Mouse (Mus musculus) fat pad, adult 2 months (tissue): ENCODE data around the gene Fcna.

Experiments
- DNase-seq: peaks from one replicate; pipeline ENCODE4 v3.0.0-alpha.2; 2011; ENCODE audit warnings: low read depth, low spot score; ENCODE audit errors: extremely low read depth

Fcna gene

DNA sequence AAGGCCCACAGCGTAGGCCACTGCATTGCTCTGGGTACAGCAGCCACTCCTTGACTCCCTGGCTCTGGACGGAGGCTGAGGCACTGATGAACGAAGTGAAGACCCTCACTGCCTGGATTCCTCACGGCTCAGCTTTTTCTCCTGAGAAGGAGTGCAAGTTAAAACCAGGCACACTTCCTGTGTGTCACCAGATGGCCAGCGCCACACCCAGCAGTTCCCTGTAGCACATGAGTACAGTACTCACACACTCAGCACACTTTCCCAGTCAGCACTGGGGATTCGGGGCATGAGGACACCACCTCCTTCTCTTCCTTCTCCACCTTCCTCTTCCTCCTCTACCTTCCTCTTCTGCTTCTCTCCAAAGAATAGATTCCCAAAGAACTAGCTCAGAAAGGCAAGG lies at the start of gene Fcna:
Fcna (minus strand) TSS at position 220 of the 400 bp plus-strand sequence.
- DNase-seq: no peak

DNA sequence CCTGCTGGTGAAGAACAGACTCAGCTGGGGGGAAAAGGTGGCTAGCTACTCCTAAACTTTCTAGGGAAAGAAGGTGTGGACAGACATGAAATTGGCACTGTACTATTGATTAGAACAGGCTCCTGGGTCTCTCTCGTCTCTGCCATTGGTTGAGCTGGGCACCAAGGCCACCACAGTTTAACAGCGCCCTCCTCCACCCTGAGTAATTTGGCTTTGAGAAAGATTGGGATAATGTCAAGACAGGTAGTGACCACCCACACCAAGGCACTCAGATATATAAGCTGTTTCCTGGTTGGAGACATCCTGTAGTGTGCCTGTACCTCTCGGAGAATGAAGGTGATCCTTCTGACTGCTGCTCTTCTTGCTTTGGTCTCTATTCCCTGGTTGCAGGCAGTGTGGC lies 48.7 kb upstream of the Fcna start, which contains the start of gene Lcn6:
Lcn6 (plus strand) TSS at position 301 of the 400 bp plus-strand sequence.
- DNase-seq: no peak

DNA sequence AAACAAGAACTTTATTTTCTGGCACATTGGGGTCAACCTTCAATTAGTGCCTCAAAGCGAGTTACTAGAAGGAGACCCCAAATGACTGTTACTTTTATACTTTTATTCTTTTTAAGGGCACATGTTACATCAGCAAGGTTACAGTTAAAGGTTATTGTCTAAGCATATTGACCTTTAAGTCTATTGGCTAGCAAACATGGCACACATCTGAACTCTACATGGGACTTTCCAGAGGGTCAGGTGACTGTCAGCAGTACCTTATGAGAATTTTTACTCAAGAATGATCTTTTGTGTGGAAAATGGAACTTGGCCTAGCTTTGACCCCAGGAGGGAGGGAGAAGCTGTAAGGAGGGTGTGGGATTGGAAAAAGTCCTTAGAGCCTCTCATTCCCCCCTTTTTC lies 38.7 kb upstream of the Fcna start:
- DNase-seq: no peak

- DNase-seq: no peak
Measured at GRCm38 (mm10) chr2:25664125-25664524, 36.3 kb upstream of the Fcna start.

- DNase-seq: no peak
Measured at GRCm38 (mm10) chr2:25663511-25663910, 35.7 kb upstream of the Fcna start.

GRCm38 (mm10) chr2:25661245-25661970 lies 33.6 kb upstream of the Fcna start:
- no peak for DNase-seq

GRCm38 (mm10) chr2:25660279-25660678 lies 32.4 kb upstream of the Fcna start:
- DNase-seq: no peak

DNA sequence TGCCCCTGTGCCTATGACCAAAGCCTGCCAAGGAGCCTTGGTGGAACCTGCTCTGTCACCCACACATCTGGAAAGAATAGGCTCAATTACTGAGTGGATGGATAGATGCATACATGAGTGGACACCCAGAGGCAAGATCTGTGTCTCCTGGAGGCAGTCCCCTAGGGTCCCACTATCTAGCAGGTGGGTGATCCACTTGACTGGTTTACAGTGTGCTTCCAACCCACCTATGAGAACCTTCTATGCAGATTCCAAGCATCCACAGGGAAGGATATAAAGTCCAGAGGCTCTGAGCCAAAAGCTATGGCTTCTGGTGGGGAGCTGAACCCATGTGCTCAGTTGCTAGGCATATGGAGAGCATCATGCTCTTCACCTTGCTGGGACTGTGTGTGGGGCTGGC lies 29.8 kb upstream of the Fcna start, which contains the start of gene Lcn5:
Lcn5 (plus strand) TSS at position 301 of the 400 bp plus-strand sequence.
- DNase-seq: no peak

DNA sequence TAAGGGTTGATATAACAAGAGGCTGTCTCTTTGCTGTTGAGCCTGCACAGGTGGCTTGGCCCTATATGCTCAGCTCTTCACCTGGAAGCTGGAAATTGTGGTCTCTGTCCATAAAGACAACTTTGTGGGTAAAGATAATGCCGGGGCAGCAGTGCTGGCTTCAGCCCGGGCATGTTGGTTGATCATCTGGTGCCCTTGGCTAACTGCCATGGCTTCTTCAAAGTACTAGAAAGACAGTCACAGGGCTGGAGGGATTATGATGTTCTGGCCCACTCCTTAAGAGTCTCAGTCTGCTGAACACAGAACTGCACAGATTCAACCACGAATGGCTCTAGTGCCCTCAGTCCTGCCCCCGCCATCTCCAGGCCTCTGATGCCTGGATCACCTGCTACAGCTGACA lies 29.4 kb upstream of the Fcna start:
- no peak for DNase-seq

GRCm38 (mm10) chr2:25656691-25657090 lies 28.9 kb upstream of the Fcna start:
- no peak for DNase-seq

GRCm38 (mm10) chr2:25654502-25654901 lies 26.7 kb upstream of the Fcna start:
- DNase-seq: no peak

- DNase-seq: no peak
Measured at GRCm38 (mm10) chr2:25652902-25653301, 25.1 kb upstream of the Fcna start, which contains the start of gene Lcn8. Gene Lcn8, plus strand, starts transcription at chr2:25653120.

- no peak for DNase-seq
Measured at GRCm38 (mm10) chr2:25639890-25640289, 12.1 kb upstream of the Fcna start.

DNA sequence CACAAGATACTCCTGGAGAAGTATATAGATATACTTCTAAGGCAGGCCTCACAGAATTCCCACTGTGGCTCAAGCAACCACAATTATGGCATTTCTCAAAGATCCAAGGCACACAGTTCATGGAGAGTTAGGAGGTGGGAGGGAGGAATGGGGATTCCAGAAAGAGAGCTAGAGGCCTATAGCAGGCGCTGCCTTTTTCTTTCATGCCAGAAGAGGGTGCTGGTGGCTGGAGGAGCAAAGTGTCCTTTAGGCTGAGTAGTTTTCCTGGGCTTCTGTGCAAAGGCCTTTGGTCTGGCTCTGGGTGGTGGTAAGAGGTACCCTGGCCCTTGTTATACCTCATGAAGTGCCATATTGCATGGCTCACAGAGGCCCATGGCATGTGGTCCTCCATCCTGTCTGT lies 6.2 kb upstream of the Fcna start:
- no peak for DNase-seq

DNA sequence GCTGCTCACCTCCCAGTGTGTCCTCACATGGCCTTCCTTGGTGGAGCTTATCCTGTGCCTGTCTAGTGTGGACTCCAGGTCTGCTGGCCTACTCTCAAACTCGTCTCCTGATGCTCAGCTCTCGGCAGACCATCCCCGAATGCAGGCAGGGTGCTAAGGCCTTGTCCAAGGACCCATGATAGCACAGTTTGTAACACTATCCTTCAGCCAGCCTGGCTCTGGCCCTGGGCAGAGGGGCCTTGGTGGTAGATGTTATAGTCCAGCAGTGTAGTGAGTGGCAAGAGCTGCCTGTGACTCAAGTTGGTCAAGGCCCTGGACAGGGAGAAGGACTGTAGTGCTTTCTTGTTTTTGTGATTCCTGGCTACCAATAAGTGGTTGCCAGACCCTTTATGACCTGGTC lies 5.8 kb upstream of the Fcna start:
- no peak for DNase-seq

DNA sequence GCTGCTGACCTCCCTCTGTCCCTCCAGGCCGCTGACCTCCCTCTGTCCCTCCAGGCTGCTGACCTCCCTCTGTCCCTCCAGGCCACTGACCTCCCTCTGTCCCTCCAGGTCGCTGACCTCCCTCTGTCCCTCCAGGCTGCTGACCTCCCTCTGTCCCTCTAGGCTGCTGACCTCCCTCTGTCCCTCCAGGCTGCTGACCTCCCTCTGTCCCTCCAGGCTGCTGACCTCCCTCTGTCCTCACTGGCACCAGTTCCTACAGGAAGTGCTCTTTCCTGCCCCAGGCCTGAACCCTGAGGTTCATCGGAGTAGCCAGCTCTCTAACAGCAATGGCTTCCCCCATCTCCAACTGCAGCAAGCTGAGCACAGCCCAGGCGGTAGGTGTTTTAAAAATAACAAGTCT lies 908 bp upstream of the Fcna start:
- no peak for DNase-seq

GRCm38 (mm10) chr2:25625986-25626385 lies 1.8 kb downstream of the Fcna start:
- no peak for DNase-seq

- DNase-seq: peak; percentile 13
Measured at GRCm38 (mm10) chr2:25621229-25622200, 6.3 kb downstream of the Fcna start, which contains the start of gene Tmem141. Gene Tmem141, minus strand, starts transcription at chr2:25622005.

DNA sequence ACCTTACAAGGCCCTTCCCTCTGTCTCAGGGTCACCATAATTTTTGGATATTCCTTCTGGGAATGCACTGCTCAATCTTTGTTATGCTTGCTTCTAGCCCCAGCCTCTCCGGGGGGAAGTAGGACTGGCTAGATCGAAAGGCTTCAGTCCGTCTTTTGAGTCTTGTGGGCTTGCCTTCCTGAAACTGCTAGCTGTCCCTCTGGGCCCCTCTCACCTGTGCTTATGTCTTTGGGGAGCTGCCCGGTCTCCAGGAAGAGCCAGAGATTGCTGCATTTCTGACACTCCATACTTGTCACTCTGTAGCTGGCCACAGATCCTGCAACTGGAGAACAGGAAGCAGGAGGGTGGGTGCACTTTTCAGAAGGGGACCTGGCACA lies 7.0 kb downstream of the Fcna start:
- no peak for DNase-seq

GRCm38 (mm10) chr2:25620386-25620785 lies 7.4 kb downstream of the Fcna start:
- DNase-seq: no peak

DNA sequence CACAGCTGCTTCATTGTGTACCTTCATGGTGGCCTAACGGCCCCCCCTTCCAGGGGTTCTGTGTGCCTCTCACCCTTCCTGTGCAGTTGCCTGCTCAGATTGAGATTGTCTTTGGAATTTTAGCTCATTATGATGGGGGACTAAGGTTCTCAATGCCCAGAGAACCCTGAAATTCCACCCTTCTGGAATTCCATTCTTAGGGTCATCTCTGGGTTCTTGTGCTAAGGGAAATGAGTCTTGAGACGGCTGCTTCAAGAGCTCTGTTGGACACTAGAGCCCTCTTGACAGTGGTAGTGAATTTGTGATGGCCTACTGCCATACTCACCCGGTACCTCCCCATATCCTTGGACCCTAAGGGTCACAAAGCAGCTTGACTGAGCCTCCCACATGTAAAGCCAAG lies 10.3 kb downstream of the Fcna start, which contains the start of gene Ccdc183:
Ccdc183 (minus strand) TSS at position 101 of the 400 bp plus-strand sequence.
- DNase-seq: no peak

GRCm38 (mm10) chr2:25616398-25616797 lies 11.4 kb downstream of the Fcna start:
- no peak for DNase-seq
